Mouse (Mus musculus) megakaryocyte, embryonic 14.5 days (primary cell): Measurements from ENCODE around the gene Dad1. TPM values are rescaled to one million over a fixed set of nuclear protein-coding genes. Genes with fewer than 3 reads are reported as not detected.

ENCODE experiments used
- H3K27me3 ChIP-seq: replicated peaks from 2 replicates; pipeline ENCODE3; 2012; ENCODE audit warnings: inconsistent platforms
- H3K36me3 ChIP-seq: replicated peaks from 2 replicates; pipeline ENCODE3; 2012; ENCODE audit warnings: low read length, inconsistent platforms, mixed read lengths
- H3K4me1 ChIP-seq: 2 replicates; pipeline ENCODE4 v1.6.1; 2012; ENCODE audit warnings: inconsistent platforms
- H3K4me3 ChIP-seq: replicated peaks from 2 replicates; pipeline ENCODE3; 2012; ENCODE audit warnings: moderate library complexity, mild to moderate bottlenecking, inconsistent platforms
- H3K9me3 ChIP-seq: 2 replicates; pipeline ENCODE4 v1.6.1; 2012; ENCODE audit warnings: inconsistent platforms
- FLI1 ChIP-seq: IDR thresholded peaks from 2 replicates; pipeline ENCODE4 v1.6.1; 2012; ENCODE audit warnings: low read length, inconsistent platforms, mixed read lengths
- GATA1 ChIP-seq: IDR thresholded peaks from 3 replicates; pipeline ENCODE4 v1.6.1; 2012; ENCODE audit warnings: mixed read lengths, low read length, inconsistent platforms, borderline replicate concordance
- polyA plus RNA-seq: library from polyadenylated mRNA; stranded (reverse); fragments of >175 nt; gene quantifications from 2 replicates; pipeline ENCODE4 v1.2.3, GENCODE M21; 2012; ENCODE audit warnings: low replicate concordance; ENCODE audit not compliant: insufficient read depth

Dad1 gene
- polyA plus RNA-seq, 1 experiment: 54.8 TPM

DNA sequence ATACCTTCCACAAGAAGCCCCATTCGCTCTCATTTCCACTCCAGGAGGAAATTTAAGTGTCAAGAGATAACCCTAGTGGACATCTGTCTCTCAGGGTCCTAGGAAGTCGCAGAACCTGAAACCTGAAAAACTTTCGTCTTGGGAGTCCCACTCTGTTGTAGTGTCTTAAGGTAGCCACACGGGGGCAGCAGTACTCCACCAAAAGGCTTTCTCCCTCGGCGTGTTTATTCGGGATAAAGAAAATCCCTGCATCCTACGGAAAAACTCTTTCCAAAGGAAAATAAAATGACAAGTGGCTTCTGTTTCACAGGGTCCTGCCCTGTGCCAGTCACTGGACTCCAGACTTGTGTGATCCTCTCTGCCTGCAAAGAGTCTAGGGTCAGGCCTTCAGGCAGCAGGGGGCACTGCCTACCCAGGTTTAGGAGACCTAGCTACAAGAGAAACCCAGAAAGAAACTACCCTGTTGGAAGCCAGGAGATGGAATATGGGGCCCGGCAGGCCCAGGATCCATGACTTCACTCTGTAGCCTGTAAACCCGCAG, 25.9 kb downstream of the Dad1 start:
- no peak for TF ChIP-seq FLI1
- TF ChIP-seq GATA1: no peak
- peaks cover 40% of the 10 kb centered on the region for H3K4me1 ChIP-seq
- H3K9me3 ChIP-seq: no peaks in the 10 kb centered on the region
- H3K36me3 ChIP-seq: no peaks in the 10 kb centered on the region
- peaks cover 4% of the 10 kb centered on the region for H3K27me3 ChIP-seq
- peak overlapping the region; percentile 90 for H3K4me3 ChIP-seq

DNA sequence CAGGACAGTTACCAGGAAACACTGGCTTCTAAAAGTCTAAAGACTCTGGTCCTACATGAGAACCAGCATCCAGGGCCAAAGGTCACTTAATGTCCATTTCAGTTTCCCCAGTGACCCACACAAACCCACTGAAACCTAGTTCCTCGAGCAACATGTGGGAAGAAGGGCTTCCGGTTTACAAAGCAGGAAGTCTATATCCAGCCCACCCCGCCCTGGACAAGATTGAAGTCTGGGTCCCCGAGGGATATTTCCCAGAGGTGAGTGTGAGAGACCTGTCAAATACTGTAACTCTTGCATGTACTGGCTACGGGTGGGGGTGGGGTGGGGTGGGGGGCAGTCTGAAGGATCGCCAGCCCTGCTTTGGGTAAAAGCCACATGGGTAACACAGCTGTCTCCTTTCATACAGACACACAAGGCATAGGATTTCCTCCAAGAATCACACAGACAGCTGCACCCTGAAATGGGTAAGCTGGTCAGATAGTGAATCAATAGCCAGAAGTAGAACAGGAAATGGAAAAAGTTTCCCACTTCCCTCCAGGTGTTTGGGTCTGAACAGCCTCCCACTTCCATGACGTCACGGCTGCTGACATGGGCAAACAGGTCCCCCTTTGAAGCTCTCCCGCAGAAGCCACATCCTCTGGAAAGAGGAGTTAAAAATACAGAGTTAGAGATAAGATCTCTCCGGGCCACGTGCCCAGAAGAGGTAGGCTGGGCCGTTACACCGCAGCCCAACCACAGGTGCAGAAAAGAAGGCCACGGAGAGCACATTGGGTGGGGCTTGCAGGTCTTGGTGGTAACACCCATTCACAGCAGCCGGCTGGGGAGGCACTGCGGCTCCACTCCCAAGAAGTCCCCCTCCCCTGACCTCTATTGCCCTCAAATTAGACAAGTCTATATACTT, 26.7 kb downstream of the Dad1 start:
- no peaks in the 10 kb centered on the region for H3K36me3 ChIP-seq
- peaks cover 43% of the 10 kb centered on the region for H3K4me1 ChIP-seq
- TF ChIP-seq GATA1: no peak
- no peak for TF ChIP-seq FLI1
- peak overlapping the region; percentile 90 for H3K4me3 ChIP-seq
- H3K27me3 ChIP-seq: peaks cover 4% of the 10 kb centered on the region
- H3K9me3 ChIP-seq: no peaks in the 10 kb centered on the region

DNA sequence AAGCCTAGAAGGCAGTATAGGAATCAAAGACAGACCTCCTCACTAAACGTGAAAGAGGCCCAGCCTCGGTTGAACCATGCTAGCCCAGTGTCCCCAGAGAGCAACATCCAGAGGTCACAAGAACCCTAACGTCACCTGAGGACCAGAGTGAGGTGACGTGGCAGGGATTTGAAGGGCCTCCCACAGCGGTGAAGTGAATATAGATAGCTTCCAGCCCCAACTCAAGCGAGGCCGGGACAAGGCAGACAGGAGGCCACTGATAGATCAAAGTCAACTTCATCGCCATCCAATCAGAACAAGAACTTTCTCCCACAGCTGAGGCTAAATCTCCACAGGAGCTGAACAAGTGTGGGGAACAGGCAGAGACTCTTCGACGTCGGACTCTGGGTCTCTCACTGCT, 28.2 kb downstream of the Dad1 start:
- H3K4me1 ChIP-seq: peaks cover 49% of the 10 kb centered on the region
- no peak overlapping the region for H3K4me3 ChIP-seq
- no peaks in the 10 kb centered on the region for H3K36me3 ChIP-seq
- TF ChIP-seq GATA1 (no peak), FLI1 (no peak)
- peaks cover 4% of the 10 kb centered on the region for H3K27me3 ChIP-seq
- no peaks in the 10 kb centered on the region for H3K9me3 ChIP-seq

DNA sequence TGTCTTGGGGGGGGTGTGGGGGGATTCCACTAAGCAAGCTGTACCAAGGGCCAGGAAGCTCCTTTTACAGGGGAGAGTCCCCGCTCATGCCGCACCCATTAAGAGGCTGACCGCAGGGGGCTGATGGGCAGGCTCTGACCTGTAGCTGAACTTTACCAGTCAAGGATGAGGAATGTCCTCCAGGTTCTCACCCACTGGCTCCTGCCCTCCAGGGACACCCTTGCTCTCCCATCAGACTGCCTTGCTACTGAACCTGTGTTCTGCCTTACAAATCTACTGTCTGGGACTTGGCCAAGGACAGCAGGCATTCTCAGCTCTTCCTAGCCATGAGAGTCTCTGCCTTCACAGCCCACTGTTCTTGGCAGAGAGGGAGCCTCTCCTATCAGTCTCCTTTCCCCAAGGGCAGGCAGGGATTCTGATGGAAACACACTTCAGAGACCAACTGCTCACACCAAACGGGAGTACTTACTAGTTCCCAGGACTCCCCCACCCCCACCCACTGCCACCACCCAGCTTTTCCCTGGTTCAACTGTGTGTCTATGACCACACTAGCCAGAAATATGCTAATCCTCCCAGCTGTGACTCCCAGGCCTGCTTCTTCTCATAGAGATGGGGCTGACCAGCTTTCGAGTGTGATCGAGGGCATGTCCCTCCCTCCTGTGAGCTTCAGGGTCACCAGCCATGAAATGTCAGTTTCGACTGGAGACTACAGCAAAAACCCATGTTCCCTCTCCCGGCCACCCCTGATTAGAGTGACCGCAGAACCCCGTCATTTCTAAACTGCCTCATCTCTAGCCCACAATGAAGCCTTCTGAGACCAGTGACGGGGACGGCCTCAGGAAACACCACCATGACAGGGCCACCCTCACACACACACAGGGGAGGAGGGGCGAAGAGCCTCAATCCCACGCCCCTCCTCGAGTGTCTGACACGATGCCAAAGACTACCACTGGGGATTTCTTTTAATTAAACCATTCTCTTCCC, 29.1 kb downstream of the Dad1 start:
- H3K4me1 ChIP-seq: peaks cover 50% of the 10 kb centered on the region
- no peaks in the 10 kb centered on the region for H3K9me3 ChIP-seq

DNA sequence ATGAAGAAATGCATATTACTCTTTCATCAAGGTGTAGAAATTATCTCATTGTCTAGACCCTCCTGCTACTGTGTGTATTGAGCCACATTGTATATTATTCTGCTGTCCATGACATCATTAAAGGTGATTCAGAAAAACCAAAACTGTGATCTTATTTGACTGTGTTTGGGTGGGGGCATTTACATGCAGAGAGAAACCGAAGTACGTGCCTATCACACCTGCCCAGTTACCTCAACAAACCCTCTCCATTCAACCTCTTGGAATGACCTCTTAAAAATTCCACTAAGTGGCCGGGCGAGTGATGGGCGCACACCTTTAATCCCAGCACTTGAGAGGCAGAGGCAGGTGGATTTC, 29.9 kb downstream of the Dad1 start:
- Histone ChIP-seq H3K27me3 (peaks cover 6% of the 10 kb centered on the region), H3K36me3 (no peaks in the 10 kb centered on the region), H3K9me3 (no peaks in the 10 kb centered on the region), H3K4me1 (peaks cover 49% of the 10 kb centered on the region), H3K4me3 (no peak overlapping the region)
- TF ChIP-seq FLI1: no peak
- no peak for TF ChIP-seq GATA1

More for the DNA sequence above, 29.1 kb downstream of the Dad1 start:
- Histone ChIP-seq H3K36me3 (no peaks in the 10 kb centered on the region), H3K27me3 (peaks cover 6% of the 10 kb centered on the region), H3K4me3 (no peak overlapping the region)
- TF ChIP-seq GATA1 (no peak), FLI1 (no peak)

DNA sequence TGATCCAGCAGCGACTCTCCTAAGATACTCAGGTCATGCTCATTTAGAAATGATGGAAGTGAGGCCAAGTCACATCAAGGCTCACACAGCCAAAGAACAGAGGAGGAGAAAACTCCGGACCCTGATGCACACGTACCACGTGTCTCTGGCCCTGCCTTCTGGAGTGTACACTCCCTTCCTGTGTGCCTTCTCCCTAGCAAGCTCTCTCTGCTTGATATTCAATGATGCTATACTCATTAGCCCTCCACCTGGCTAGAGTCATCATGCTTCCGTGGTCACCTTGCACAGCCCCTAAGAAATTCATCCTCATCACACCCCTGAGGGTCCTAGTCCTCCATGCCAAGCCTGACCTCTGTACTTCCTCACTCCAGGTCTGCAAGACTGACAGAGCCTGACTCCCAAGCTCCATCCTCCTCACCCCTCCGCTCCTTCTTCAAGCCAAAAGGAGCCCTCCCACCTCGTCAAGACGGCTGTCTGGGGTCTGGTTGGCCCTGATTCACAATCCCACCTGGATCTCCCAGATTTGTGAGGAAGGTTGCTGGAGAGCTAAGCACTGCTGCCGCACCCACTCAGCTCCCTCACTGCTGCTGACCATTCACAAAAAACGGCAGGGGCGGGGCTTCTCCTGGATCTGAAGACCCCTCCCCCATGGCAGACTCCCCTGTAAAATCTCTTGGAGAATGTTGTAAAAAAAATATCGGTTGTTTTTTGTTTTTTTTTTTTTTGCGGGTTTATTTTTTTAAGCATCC, 30.4 kb downstream of the Dad1 start:
- TF ChIP-seq GATA1 (no peak), FLI1 (no peak)
- Histone ChIP-seq H3K4me3 (no peak overlapping the region), H3K4me1 (peaks cover 44% of the 10 kb centered on the region), H3K9me3 (no peaks in the 10 kb centered on the region), H3K27me3 (peaks cover 8% of the 10 kb centered on the region), H3K36me3 (no peaks in the 10 kb centered on the region)

DNA sequence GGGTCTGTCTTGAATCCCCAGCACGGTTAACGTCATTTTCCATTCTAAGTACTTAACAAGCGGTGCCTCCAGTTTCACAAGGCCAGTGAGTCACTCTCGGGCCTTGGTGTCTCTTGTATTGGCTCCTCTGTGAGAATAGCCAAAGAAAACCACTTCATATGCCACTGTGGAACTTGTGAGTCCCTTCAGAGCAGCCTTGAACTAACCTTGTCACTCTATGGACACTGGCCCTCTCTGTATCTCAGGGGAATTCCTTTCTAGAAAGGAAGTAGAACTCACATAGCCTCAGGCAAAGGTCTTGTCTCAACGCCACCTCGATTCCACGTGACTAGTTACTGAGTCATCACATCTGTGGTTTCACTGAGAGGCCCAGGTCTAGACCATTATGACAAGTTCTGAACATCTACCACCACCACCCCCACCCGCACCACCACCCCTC, 31.6 kb downstream of the Dad1 start:
- H3K27me3 ChIP-seq: peaks cover 10% of the 10 kb centered on the region
- peaks cover 33% of the 10 kb centered on the region for H3K4me1 ChIP-seq
- TF ChIP-seq FLI1 (no peak), GATA1 (no peak)
- H3K9me3 ChIP-seq: no peaks in the 10 kb centered on the region
- no peaks in the 10 kb centered on the region for H3K36me3 ChIP-seq
- no peak overlapping the region for H3K4me3 ChIP-seq

DNA sequence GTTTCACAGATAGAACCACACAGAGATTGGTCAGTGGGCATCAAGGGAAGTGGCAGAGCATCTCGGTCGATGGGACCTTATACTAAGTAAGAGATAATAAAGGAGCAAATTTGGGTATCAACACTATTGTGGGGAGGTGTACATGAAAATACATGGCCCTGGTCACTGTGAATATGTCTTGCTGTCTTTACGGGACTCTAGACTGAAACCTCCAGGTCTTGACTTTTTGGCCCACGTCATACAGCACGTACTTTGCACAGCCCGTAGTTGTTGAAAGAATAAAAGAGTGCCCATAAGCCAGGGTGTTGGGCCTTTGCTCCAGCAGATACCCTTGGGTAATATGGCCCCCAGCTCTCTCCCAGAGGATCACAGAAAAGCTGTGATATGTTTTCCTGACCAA, 32.3 kb downstream of the Dad1 start:
- TF ChIP-seq FLI1: no peak
- no peak for TF ChIP-seq GATA1
- Histone ChIP-seq H3K9me3 (no peaks in the 10 kb centered on the region), H3K36me3 (no peaks in the 10 kb centered on the region), H3K4me1 (peaks cover 27% of the 10 kb centered on the region), H3K27me3 (peaks cover 10% of the 10 kb centered on the region), H3K4me3 (no peak overlapping the region)
